ENCODE assay signal across 16 mouse cellular contexts in the genomic region with DNA sequence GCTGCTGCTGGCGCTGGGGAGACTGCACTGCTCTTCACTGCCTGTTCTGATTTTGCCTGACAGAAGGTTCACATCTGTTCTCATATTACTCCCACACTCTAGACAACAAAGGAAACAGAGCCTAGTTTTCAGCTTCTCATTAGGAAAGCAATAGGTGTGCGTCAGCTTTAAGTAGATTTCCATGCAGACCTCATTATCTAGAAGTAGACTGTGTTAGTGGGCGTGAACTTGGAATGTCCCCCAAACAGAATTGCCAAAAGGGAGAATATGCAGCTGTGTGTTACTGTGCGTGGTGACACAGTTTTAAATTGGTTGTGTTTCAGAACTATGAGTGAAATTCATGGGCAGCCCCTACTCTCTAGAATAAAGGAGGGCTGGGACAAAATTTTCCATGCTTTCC. TPM values are rescaled to one million over a fixed set of nuclear protein-coding genes. Genes with fewer than 3 reads are reported as not detected.
A peak's percentile ranks its signal among the peaks of the same experiment; 100 is the strongest.
DNase-seq lines count a peak whose midpoint lies in the region; ATAC-seq lines count a peak whose summit lies in the region.
"Had no signal": no experiment of that assay in that cellular context is flagged by ENCODE, and none has a peak within 500 bp of the region (broad histone marks: within the 10 kb centered on the region; RNA-seq: fewer than 3 reads in every experiment).

No protein-coding gene starts in this region.

- peaks cover 88% of the 10 kb centered on the region for H3K36me3 ChIP-seq in liver, embryonic 12.5 days

- no peak for ATAC-seq in liver, embryonic 12.5 days
- ATAC-seq: midbrain, embryonic 16.5 days had no signal

- H3K4me1 ChIP-seq in liver, embryonic 12.5 days: no peaks in the 10 kb centered on the region
- H3K4me1 ChIP-seq: forebrain, embryonic 12.5 days; limb, embryonic 12.5 days had no signal

- no peaks in the 10 kb centered on the region for H3K27me3 ChIP-seq in liver, embryonic 12.5 days (replicated peaks)
- H3K27me3 ChIP-seq: embryonic facial prominence, embryonic 15.5 days; forebrain, embryonic 12.5 days; limb, embryonic 12.5 days had no signal

- no peak overlapping the region for H3K4me2 ChIP-seq in liver, embryonic 12.5 days
- H3K4me2 ChIP-seq: embryonic facial prominence, embryonic 15.5 days; forebrain, embryonic 12.5 days; heart, embryonic 11.5 days; limb, embryonic 12.5 days had no signal

- H3K27ac ChIP-seq in liver, embryonic 12.5 days: no peak overlapping the region
- H3K27ac ChIP-seq: embryonic facial prominence, embryonic 15.5 days; forebrain, embryonic 12.5 days; limb, embryonic 12.5 days had no signal

- WGBS in liver, embryonic 12.5 days (ENCODE audit: insufficient replicate concordance): 85% methylated on average over 4 of the region's 4 CpGs

- no peak overlapping the region for H3K9ac ChIP-seq in liver, embryonic 12.5 days
- H3K9ac ChIP-seq: embryonic facial prominence, embryonic 15.5 days; forebrain, embryonic 12.5 days; limb, embryonic 12.5 days had no signal

- H3K9me3 ChIP-seq in liver, embryonic 12.5 days (replicated peaks): no peaks in the 10 kb centered on the region
- H3K9me3 ChIP-seq: embryonic facial prominence, embryonic 15.5 days; forebrain, embryonic 12.5 days; G1E; limb, embryonic 12.5 days had no signal

- DNase-seq in left cerebral cortex, adult 11 months (ENCODE audit: low spot score): peak; percentile 34
- no peak for DNase-seq in left cerebral cortex, postnatal 4 days
- DNase-seq in layer of hippocampus, adult 18-20 months (ENCODE audit: low spot score in 2 of 2): peak; percentile 50 to 84
- peak; percentile 22 to 33 for DNase-seq in layer of hippocampus, postnatal 10 days (ENCODE audit: low spot score in 2 of 2)
- peak; percentile 45 for DNase-seq in left cerebral cortex, postnatal 36 days (ENCODE audit: low spot score in 2 of 2)
- no peak for DNase-seq in adrenal gland, postnatal 10 days
- DNase-seq: cerebellum, adult 8-10 months; gastrocnemius, postnatal 14 days; kidney, adult 9 months had no signal

- no peak overlapping the region for H3K4me3 ChIP-seq in liver, embryonic 12.5 days
- H3K4me3 ChIP-seq: embryonic facial prominence, embryonic 15.5 days; forebrain, embryonic 12.5 days; limb, embryonic 12.5 days had no signal

- intact Hi-C loops in left cerebral cortex, postnatal 4 days (cut with DNase I): loop anchor here (5.0 kb wide), 2 partner anchors 352 to 892 kb away; no protein-coding TSS in a partner anchor
- intact Hi-C loops in left cerebral cortex, postnatal 36 days (cut with DNase I): loop anchor here (5.0 kb wide), 1 partner anchor 352 kb away; no protein-coding TSS in a partner anchor

RNA-seq across cellular contexts. Expression of gene Nufip1, which starts 9.8 kb away (rescaled TPM):
- total RNA-seq in left cerebral cortex, postnatal 4 days (2021): 10 to 100 TPM; 10.0 to 11.6 TPM
- total RNA-seq in layer of hippocampus, adult 18-20 months (2021): 10 to 100 TPM in 1 of 2 experiments, 1 to 10 TPM in 1; 8.6 to 10.1 TPM
- total RNA-seq in layer of hippocampus, postnatal 10 days (2021): 1 to 10 TPM; 8.4 to 8.6 TPM
- total RNA-seq in left cerebral cortex, postnatal 36 days (2021): 1 to 10 TPM; 6.7 to 8.6 TPM
- polyA plus RNA-seq in liver, embryonic 12.5 days (2016; fragmentation: Nextera tagmentation; extraction: Ambion mirVana): 11.3 and 12.1 TPM in 2 replicates
- total RNA-seq in adrenal gland, postnatal 10 days (2021): 1 to 10 TPM; 7.2 to 7.6 TPM

RNA-seq across cellular contexts. Expression of gene Gpalpp1, which starts 9.9 kb away (rescaled TPM):
- total RNA-seq in left cerebral cortex, postnatal 4 days (2021): 10 to 100 TPM; 20.3 to 21.1 TPM
- total RNA-seq in layer of hippocampus, adult 18-20 months (2021): 10 to 100 TPM; 25.9 to 27.2 TPM
- 10 to 100 TPM; 19.3 to 21.1 TPM for total RNA-seq in layer of hippocampus, postnatal 10 days (2021)
- total RNA-seq in left cerebral cortex, postnatal 36 days (2021): 10 to 100 TPM; 22.2 to 22.8 TPM
- polyA plus RNA-seq in liver, embryonic 12.5 days (2016; fragmentation: Nextera tagmentation; extraction: Ambion mirVana): 9.8 and 10.3 TPM in 2 replicates
- total RNA-seq in adrenal gland, postnatal 10 days (2021): 10 to 100 TPM; 16.3 to 16.7 TPM

Comparison
In these comparisons a context has a peak if more than half of its experiments do, and no peak if none do; other contexts are left out.
1. DNase-seq: peak in left cerebral cortex, adult 11 months (single experiment), layer of hippocampus, adult 18-20 months (2 of 2), layer of hippocampus, postnatal 10 days (2 of 2) and left cerebral cortex, postnatal 36 days (2 of 2); none in left cerebral cortex, postnatal 4 days (single experiment) and adrenal gland, postnatal 10 days (single experiment).